Mouse (Mus musculus): ENCODE measurements around the gene Msi2. TPM values are rescaled to one million over a fixed set of nuclear protein-coding genes. Genes with fewer than 3 reads are reported as not detected.

The Msi2 gene
- polyA plus RNA-seq, 1 experiment from 2014 or later: 25.6 TPM

GRCm38 (mm10) chr11:88629619-88630018 is 88.7 kb downstream of the Msi2 start:
- no peak overlapping the region for H3K9ac ChIP-seq (replicated peaks; ENCODE audit: low read depth, low read length)
- H3K27me3 ChIP-seq (ENCODE audit: control insufficient read depth, insufficient read depth, low read length): no peaks in the 10 kb centered on the region
- 0 out of 2 replicates have a peak, but pooled peaks have one; percentile 31 for ATAC-seq (ENCODE audit: low read depth)
- 12% methylated on average over 4 of the region's 4 CpGs for WGBS
- no peak overlapping the region for H3K4me2 ChIP-seq (ENCODE audit: low read depth, low read length)
- H3K4me3 ChIP-seq (ENCODE audit: low read depth, low read length): no peak overlapping the region
- no peaks in the 10 kb centered on the region for H3K36me3 ChIP-seq (ENCODE audit: control insufficient read depth, insufficient read depth, low read length)
- H3K4me1 ChIP-seq (ENCODE audit: control insufficient read depth, insufficient read depth, low read length): peaks cover 23% of the 10 kb centered on the region; the same call in 1 of the 2 replicates
- peak overlapping the region; percentile 63 for H3K27ac ChIP-seq (ENCODE audit: low read depth, low read length)
- no peaks in the 10 kb centered on the region for H3K9me3 ChIP-seq (ENCODE audit: control insufficient read depth, low read length)

- no peaks in the 10 kb centered on the region for H3K27me3 ChIP-seq (ENCODE audit: control insufficient read depth, insufficient read depth, low read length)
- no peak for ATAC-seq (ENCODE audit: low read depth)
- no peaks in the 10 kb centered on the region for H3K36me3 ChIP-seq (ENCODE audit: control insufficient read depth, insufficient read depth, low read length)
- no peak overlapping the region for H3K4me2 ChIP-seq (ENCODE audit: low read depth, low read length)
- H3K9ac ChIP-seq (replicated peaks; ENCODE audit: low read depth, low read length): no peak overlapping the region
- peaks cover 23% of the 10 kb centered on the region; the same call in 1 of the 2 replicates for H3K4me1 ChIP-seq (ENCODE audit: control insufficient read depth, insufficient read depth, low read length)
- peak overlapping the region; percentile 63 for H3K27ac ChIP-seq (ENCODE audit: low read depth, low read length)
- no peaks in the 10 kb centered on the region for H3K9me3 ChIP-seq (ENCODE audit: control insufficient read depth, low read length)
- 52% methylated on average over 4 of the region's 4 CpGs for WGBS
- H3K4me3 ChIP-seq (ENCODE audit: low read depth, low read length): no peak overlapping the region
Observed at GRCm38 (mm10) chr11:88629165-88629564, 89.1 kb downstream of the Msi2 start.

GRCm38 (mm10) chr11:88628676-88629075 is 89.6 kb downstream of the Msi2 start:
- Histone ChIP-seq H3K27me3 (ENCODE audit: control insufficient read depth, insufficient read depth, low read length) (no peaks in the 10 kb centered on the region), H3K27ac (ENCODE audit: low read depth, low read length) (peak overlapping the region; percentile 63; the same call in 1 of the 2 replicates), H3K9ac (replicated peaks; ENCODE audit: low read depth, low read length) (no peak overlapping the region), H3K4me2 (ENCODE audit: low read depth, low read length) (no peak overlapping the region), H3K4me1 (ENCODE audit: control insufficient read depth, insufficient read depth, low read length) (peaks cover 25% of the 10 kb centered on the region; the same call in 1 of the 2 replicates), H3K36me3 (ENCODE audit: control insufficient read depth, insufficient read depth, low read length) (no peaks in the 10 kb centered on the region), H3K4me3 (ENCODE audit: low read depth, low read length) (no peak overlapping the region), H3K9me3 (ENCODE audit: control insufficient read depth, low read length) (no peaks in the 10 kb centered on the region)
- no peak for ATAC-seq (ENCODE audit: low read depth)
- 70% methylated on average over 3 of the region's 3 CpGs for WGBS

DNA sequence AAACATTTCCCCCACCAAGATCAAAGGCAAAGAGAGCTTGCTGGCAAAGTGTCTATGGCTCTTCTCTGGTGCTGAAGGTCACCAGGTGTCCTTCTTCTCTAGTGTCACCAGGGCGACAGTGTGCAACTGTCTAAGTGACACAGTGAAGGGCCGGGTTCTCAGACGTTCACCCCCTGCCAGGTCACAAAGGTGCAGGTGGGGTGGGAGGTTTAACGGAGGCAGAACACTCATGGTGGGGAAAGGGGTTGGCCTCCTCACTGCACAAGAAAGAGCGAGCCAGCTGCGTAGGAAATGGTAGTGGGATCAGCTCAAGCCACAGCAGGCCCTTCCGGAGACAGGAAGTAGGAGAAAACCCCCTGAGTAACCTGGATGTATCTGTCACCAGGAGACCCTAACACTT is 91.0 kb downstream of the Msi2 start:
- H3K27ac ChIP-seq (ENCODE audit: low read depth, low read length): no peak overlapping the region

DNA sequence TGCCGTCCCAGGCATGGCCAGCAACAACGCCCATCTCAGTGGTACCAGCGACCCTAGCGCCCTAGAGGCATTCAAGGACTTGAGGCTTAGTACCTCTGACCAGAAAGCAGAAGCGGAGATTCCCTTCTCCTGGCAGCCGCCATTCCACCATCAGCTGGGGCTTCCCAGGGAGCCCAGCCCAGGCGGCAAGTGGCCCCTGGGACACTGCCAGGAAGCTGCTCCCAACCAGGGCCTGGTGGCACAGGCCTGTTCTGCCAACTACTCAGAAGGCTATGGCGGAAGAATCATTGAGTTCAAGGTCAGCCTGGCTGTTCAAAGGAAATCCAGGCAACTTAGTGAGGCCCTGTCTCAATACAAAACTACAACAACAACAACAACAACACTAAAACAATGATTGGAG is 91.7 kb downstream of the Msi2 start:
- no peak for ATAC-seq (ENCODE audit: low read depth)
- H3K36me3 ChIP-seq (ENCODE audit: control insufficient read depth, insufficient read depth, low read length): no peaks in the 10 kb centered on the region
- H3K4me2 ChIP-seq (ENCODE audit: low read depth, low read length): no peak overlapping the region
- no peaks in the 10 kb centered on the region for H3K9me3 ChIP-seq (ENCODE audit: control insufficient read depth, low read length)
- no peaks in the 10 kb centered on the region for H3K27me3 ChIP-seq (ENCODE audit: control insufficient read depth, insufficient read depth, low read length)
- 55% methylated on average over 8 of the region's 8 CpGs for WGBS
- H3K4me3 ChIP-seq (ENCODE audit: low read depth, low read length): no peak overlapping the region
- peaks cover 34% of the 10 kb centered on the region for H3K4me1 ChIP-seq (ENCODE audit: control insufficient read depth, insufficient read depth, low read length)
- H3K27ac ChIP-seq (ENCODE audit: low read depth, low read length): no peak overlapping the region
- no peak overlapping the region for H3K9ac ChIP-seq (replicated peaks; ENCODE audit: low read depth, low read length)

More for the DNA sequence above, 91.0 kb downstream of the Msi2 start:
- H3K36me3 ChIP-seq (ENCODE audit: control insufficient read depth, insufficient read depth, low read length): no peaks in the 10 kb centered on the region
- no peak for ATAC-seq (ENCODE audit: low read depth)
- H3K4me1 ChIP-seq (ENCODE audit: control insufficient read depth, insufficient read depth, low read length): peaks cover 30% of the 10 kb centered on the region
- H3K9me3 ChIP-seq (ENCODE audit: control insufficient read depth, low read length): no peaks in the 10 kb centered on the region
- no peak overlapping the region for H3K9ac ChIP-seq (replicated peaks; ENCODE audit: low read depth, low read length)
- 71% methylated on average over 7 of the region's 7 CpGs for WGBS
- H3K4me3 ChIP-seq (ENCODE audit: low read depth, low read length): no peak overlapping the region
- H3K27me3 ChIP-seq (ENCODE audit: control insufficient read depth, insufficient read depth, low read length): no peaks in the 10 kb centered on the region
- H3K4me2 ChIP-seq (ENCODE audit: low read depth, low read length): no peak overlapping the region

GRCm38 (mm10) chr11:88626061-88626460 is 92.3 kb downstream of the Msi2 start:
- H3K9me3 ChIP-seq (ENCODE audit: control insufficient read depth, low read length): no peaks in the 10 kb centered on the region
- ATAC-seq (ENCODE audit: low read depth): no peak
- H3K4me1 ChIP-seq (ENCODE audit: control insufficient read depth, insufficient read depth, low read length): peaks cover 38% of the 10 kb centered on the region
- H3K9ac ChIP-seq (replicated peaks; ENCODE audit: low read depth, low read length): no peak overlapping the region
- no peak overlapping the region for H3K27ac ChIP-seq (ENCODE audit: low read depth, low read length)
- H3K36me3 ChIP-seq (ENCODE audit: control insufficient read depth, insufficient read depth, low read length): no peaks in the 10 kb centered on the region
- H3K27me3 ChIP-seq (ENCODE audit: control insufficient read depth, insufficient read depth, low read length): no peaks in the 10 kb centered on the region
- 64% methylated on average over 9 of the region's 9 CpGs for WGBS
- H3K4me2 ChIP-seq (ENCODE audit: low read depth, low read length): no peak overlapping the region
- H3K4me3 ChIP-seq (ENCODE audit: low read depth, low read length): no peak overlapping the region

DNA sequence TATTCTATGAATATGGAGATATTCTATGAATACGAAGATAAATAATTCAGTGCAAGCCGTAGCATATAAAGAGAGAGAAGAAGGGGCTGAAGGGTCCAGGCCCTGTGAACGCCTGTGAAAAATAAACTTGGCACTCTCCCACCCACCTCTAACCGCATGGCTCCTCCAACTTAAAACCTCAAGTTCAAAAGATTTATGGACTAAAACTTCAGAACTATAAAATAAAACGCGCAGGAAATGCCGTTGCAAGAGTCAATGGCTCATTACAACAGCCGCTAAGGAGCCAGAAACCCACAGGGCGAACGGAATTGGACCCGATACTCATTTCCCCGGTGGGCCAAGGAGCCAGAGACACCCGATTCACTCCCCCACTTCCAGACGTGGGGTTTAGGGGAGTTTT is 93.2 kb downstream of the Msi2 start:
- no peaks in the 10 kb centered on the region for H3K9me3 ChIP-seq (ENCODE audit: control insufficient read depth, low read length)

DNA sequence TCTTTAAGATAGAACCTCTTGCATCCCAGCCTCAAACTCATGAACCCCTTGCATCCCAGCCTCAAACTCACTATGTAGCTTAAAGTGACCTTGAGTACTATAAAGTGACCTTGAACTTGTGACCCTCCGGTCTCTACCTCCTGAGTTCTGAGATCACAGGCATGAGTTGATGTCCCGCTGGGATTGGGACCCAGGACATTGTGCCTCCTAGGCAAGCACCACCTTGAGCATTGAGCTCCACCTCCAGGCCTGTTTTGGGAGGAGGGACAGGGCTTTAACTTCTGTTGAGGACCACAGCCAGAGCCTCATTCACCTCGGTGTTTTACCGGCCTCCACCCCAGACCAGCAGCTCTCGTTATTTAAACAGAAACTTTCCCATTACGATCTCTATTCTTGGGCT is 93.7 kb downstream of the Msi2 start:
- no peak overlapping the region for H3K4me3 ChIP-seq (ENCODE audit: low read depth, low read length)
- H3K4me1 ChIP-seq (ENCODE audit: control insufficient read depth, insufficient read depth, low read length): peaks cover 49% of the 10 kb centered on the region
- H3K9me3 ChIP-seq (ENCODE audit: control insufficient read depth, low read length): no peaks in the 10 kb centered on the region
- no peaks in the 10 kb centered on the region for H3K36me3 ChIP-seq (ENCODE audit: control insufficient read depth, insufficient read depth, low read length)
- H3K9ac ChIP-seq (replicated peaks; ENCODE audit: low read depth, low read length): no peak overlapping the region
- 73% methylated on average over 6 of the region's 6 CpGs for WGBS
- H3K27me3 ChIP-seq (ENCODE audit: control insufficient read depth, insufficient read depth, low read length): no peaks in the 10 kb centered on the region
- no peak overlapping the region for H3K4me2 ChIP-seq (ENCODE audit: low read depth, low read length)
- no peak for ATAC-seq (ENCODE audit: low read depth)
- H3K27ac ChIP-seq (ENCODE audit: low read depth, low read length): no peak overlapping the region

More for the DNA sequence above, 93.2 kb downstream of the Msi2 start:
- Histone ChIP-seq H3K36me3 (ENCODE audit: control insufficient read depth, insufficient read depth, low read length) (no peaks in the 10 kb centered on the region), H3K27ac (ENCODE audit: low read depth, low read length) (no peak overlapping the region), H3K4me3 (ENCODE audit: low read depth, low read length) (no peak overlapping the region), H3K4me2 (ENCODE audit: low read depth, low read length) (no peak overlapping the region), H3K4me1 (ENCODE audit: control insufficient read depth, insufficient read depth, low read length) (peaks cover 47% of the 10 kb centered on the region), H3K27me3 (ENCODE audit: control insufficient read depth, insufficient read depth, low read length) (no peaks in the 10 kb centered on the region), H3K9ac (replicated peaks; ENCODE audit: low read depth, low read length) (no peak overlapping the region)
- no peak for ATAC-seq (ENCODE audit: low read depth)
- WGBS: 47% methylated on average over 14 of the region's 14 CpGs

DNA sequence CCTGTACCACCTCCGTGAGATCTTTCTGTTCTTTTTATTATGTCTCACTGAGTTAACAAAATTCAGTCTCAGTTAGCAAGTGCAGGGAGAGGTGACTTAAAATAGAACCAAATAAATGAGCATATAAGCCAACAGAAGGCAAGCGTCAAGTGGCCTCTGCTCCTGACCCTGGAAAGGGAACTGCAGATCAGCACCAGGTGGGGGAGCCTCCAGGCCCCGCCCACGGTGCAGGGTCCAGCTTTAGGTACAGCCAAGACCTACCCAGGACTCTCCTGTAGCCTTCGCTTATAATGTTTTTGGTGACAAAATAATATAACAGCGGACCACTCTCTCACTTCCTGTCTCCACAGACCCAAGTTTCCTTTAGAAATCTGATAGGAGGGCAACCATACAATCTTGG is 94.6 kb downstream of the Msi2 start:
- no peaks in the 10 kb centered on the region for H3K9me3 ChIP-seq (ENCODE audit: control insufficient read depth, low read length)
- H3K4me3 ChIP-seq (ENCODE audit: low read depth, low read length): no peak overlapping the region
- H3K27me3 ChIP-seq (ENCODE audit: control insufficient read depth, insufficient read depth, low read length): no peaks in the 10 kb centered on the region
- no peak for ATAC-seq (ENCODE audit: low read depth)
- peaks cover 52% of the 10 kb centered on the region for H3K4me1 ChIP-seq (ENCODE audit: control insufficient read depth, insufficient read depth, low read length)
- H3K27ac ChIP-seq (ENCODE audit: low read depth, low read length): no peak overlapping the region
- 85% methylated on average over 6 of the region's 6 CpGs for whole genome bisulfite sequencing
- H3K36me3 ChIP-seq (ENCODE audit: control insufficient read depth, insufficient read depth, low read length): no peaks in the 10 kb centered on the region
- no peak overlapping the region for H3K9ac ChIP-seq (replicated peaks; ENCODE audit: low read depth, low read length)
- H3K4me2 ChIP-seq (ENCODE audit: low read depth, low read length): no peak overlapping the region

Measured in neural tube, embryonic 14.5 days (tissue).